Mouse (Mus musculus) CH12.LX (cell line): Measurements from ENCODE around the gene Best1. TPM values are rescaled to one million over a fixed set of nuclear protein-coding genes. Genes with fewer than 3 reads are reported as not detected.
A peak's percentile ranks its signal among the peaks of the same experiment; 100 is the strongest.

Experiments
- DNase-seq: peaks from one replicate; pipeline ENCODE4 v3.0.0-alpha.2; 2013; ENCODE audit errors: extremely low read depth
- H3K27ac ChIP-seq: 2 replicates; pipeline ENCODE4 v1.5.1; 2012; ENCODE audit warnings: low read depth, mild to moderate bottlenecking, control low read depth, moderate library complexity; ENCODE audit not compliant: insufficient read depth
- H3K27me3 ChIP-seq: replicated peaks from 2 replicates; pipeline ENCODE3; 2012; ENCODE audit warnings: inconsistent platforms
- H3K36me3 ChIP-seq, 2 experiments: replicated peaks in 1 of 2; 2 replicates each; pipeline versions ENCODE3 to v1.6.1; 2012; ENCODE audit warnings: inconsistent platforms in 1 of 2, low read length in 1 of 2, mild to moderate bottlenecking in 1 of 2, mixed read lengths in 1 of 2, moderate library complexity in 1 of 2; ENCODE audit not compliant: control insufficient read depth in 1 of 2, insufficient read depth in 1 of 2
- H3K4me1 ChIP-seq, 2 experiments: 2 replicates each; pipeline ENCODE4 v1.6.1; 2012; ENCODE audit warnings: inconsistent platforms in 1 of 2, moderate library complexity in 1 of 2; ENCODE audit not compliant: insufficient read depth in 2 of 2, control insufficient read depth in 1 of 2
- H3K4me2 ChIP-seq: 2 replicates; pipeline ENCODE4 v1.6.1; 2012; ENCODE audit warnings: low read depth, mild to moderate bottlenecking, control low read depth; ENCODE audit not compliant: poor library complexity, insufficient read depth, severe bottlenecking
- H3K4me3 ChIP-seq, 3 experiments: fragments of 150-350 bp in 1 of 3; sonication (generic) in 1 of 3; replicated peaks in 1 of 3; 2 replicates each; pipeline versions ENCODE3 to v1.5.1; 2011 to 2012; ENCODE audit warnings: low read depth in 2 of 3, low read length in 2 of 3, mild to moderate bottlenecking in 2 of 3, moderate library complexity in 2 of 3, control low read depth in 1 of 3, improper control_type of control experiment in 1 of 3, inconsistent platforms in 1 of 3, mixed read lengths in 1 of 3; ENCODE audit not compliant: poor library complexity in 1 of 3
- H3K79me2 ChIP-seq: replicated peaks from 2 replicates; pipeline ENCODE4 v1.6.1; 2012; ENCODE audit warnings: mild to moderate bottlenecking, moderate library complexity; ENCODE audit not compliant: control insufficient read depth, poor library complexity, insufficient read depth, severe bottlenecking; ENCODE audit errors: extremely low read depth
- H3K9ac ChIP-seq: 2 replicates; pipeline ENCODE4 v1.6.1; 2012; ENCODE audit warnings: low read depth, mild to moderate bottlenecking, control low read depth, moderate library complexity; ENCODE audit not compliant: insufficient read depth
- H3K9me3 ChIP-seq: replicated peaks from 2 replicates; pipeline ENCODE3; 2012; ENCODE audit warnings: low read length, inconsistent platforms, mixed read lengths
- BHLHE40 ChIP-seq: IDR thresholded peaks from 2 replicates; pipeline ENCODE4 v1.6.1; 2011; ENCODE audit warnings: mild to moderate bottlenecking, low read depth, low read length, improper control_type of control experiment
- CHD1 ChIP-seq: IDR thresholded peaks from 2 replicates; pipeline ENCODE4 v1.6.1; 2012; ENCODE audit warnings: low read depth, low read length, improper control_type of control experiment, inconsistent platforms
- CHD2 ChIP-seq: IDR thresholded peaks from 2 replicates; pipeline ENCODE4 v1.6.1; 2011; ENCODE audit warnings: low read length, improper control_type of control experiment
- CTCF ChIP-seq, 2 experiments: IDR thresholded peaks in 1 of 2; conservative IDR thresholded peaks in 1 of 2; 2 replicates each; pipeline ENCODE4 v1.5.1; 2011 to 2012; ENCODE audit warnings: low read depth in 2 of 2, low read length in 2 of 2, improper control_type of control experiment in 1 of 2, inconsistent platforms in 1 of 2, mild to moderate bottlenecking in 1 of 2, moderate library complexity in 1 of 2
- E2F4 ChIP-seq: IDR thresholded peaks from 2 replicates; pipeline ENCODE4 v1.6.1; 2011; ENCODE audit warnings: low read depth, low read length, improper control_type of control experiment; ENCODE audit not compliant: insufficient replicate concordance
- IRF4 ChIP-seq: IDR thresholded peaks from 2 replicates; pipeline ENCODE4 v1.6.1; 2014; ENCODE audit warnings: low read depth, mild to moderate bottlenecking, inconsistent platforms, low read length, improper control_type of control experiment
- JUN ChIP-seq: IDR thresholded peaks from 2 replicates; pipeline ENCODE4 v1.6.1; 2011; ENCODE audit warnings: low read depth, mild to moderate bottlenecking, low read length, improper control_type of control experiment, moderate library complexity; ENCODE audit not compliant: insufficient read depth
- MYC ChIP-seq: IDR thresholded peaks from 2 replicates; pipeline ENCODE4 v1.6.1; 2011; ENCODE audit warnings: low read depth, mild to moderate bottlenecking, improper control_type of control experiment, low read length
- PAX5 ChIP-seq: IDR thresholded peaks from 2 replicates; pipeline ENCODE4 v1.6.1; 2012; ENCODE audit warnings: low read length, inconsistent platforms, mixed read lengths
- POLR2A ChIP-seq: IDR thresholded peaks from 2 replicates; pipeline ENCODE4 v1.6.1; 2011; ENCODE audit warnings: low read depth, mild to moderate bottlenecking, improper control_type of control experiment, low read length
- RAD21 ChIP-seq: IDR thresholded peaks from 2 replicates; pipeline ENCODE4 v1.6.1; 2011; ENCODE audit warnings: low read depth, mild to moderate bottlenecking, low read length, improper control_type of control experiment, moderate library complexity
- SMC3 ChIP-seq: IDR thresholded peaks from 2 replicates; pipeline ENCODE4 v1.6.1; 2011; ENCODE audit warnings: low read depth, low read length, improper control_type of control experiment
- TBP ChIP-seq: conservative IDR thresholded peaks from 2 replicates; pipeline ENCODE4 v1.6.1; 2011; ENCODE audit warnings: low read depth, low read length, improper control_type of control experiment
- TCF12 ChIP-seq: IDR thresholded peaks from 2 replicates; pipeline ENCODE4 v1.6.1; 2014; ENCODE audit warnings: low read depth, mild to moderate bottlenecking, inconsistent platforms, low read length, improper control_type of control experiment
- UBTF ChIP-seq: IDR thresholded peaks from 2 replicates; pipeline ENCODE4 v1.6.1; 2012; ENCODE audit warnings: low read depth, mild to moderate bottlenecking, inconsistent platforms, low read length, improper control_type of control experiment, moderate library complexity
- USF1 ChIP-seq: IDR thresholded peaks from 2 replicates; pipeline ENCODE4 v1.6.1; 2014; ENCODE audit warnings: low read depth, mild to moderate bottlenecking, inconsistent platforms, low read length, improper control_type of control experiment
- ZC3H11A ChIP-seq: IDR thresholded peaks from 2 replicates; pipeline ENCODE4 v1.6.1; 2012; ENCODE audit warnings: low read depth, mild to moderate bottlenecking, inconsistent platforms, low read length, improper control_type of control experiment
- dilution Hi-C: fragments of 300-500 bp; cut with MboI; formaldehyde crosslinking; loops from 2 replicates; pipeline ENCODE4 v1.14.3; 2020; ENCODE audit warnings: low sequenced_read_pairs; ENCODE audit not compliant: extremely low pct_unique_long_range_greater_than_20kb, extremely low pct_ligation_motif_present
- in situ Hi-C: fragments of 300-500 bp; cut with MboI; formaldehyde crosslinking; loops from 3 replicates; pipeline ENCODE4 v1.14.3; 2019; ENCODE audit warnings: low sequenced_read_pairs, low pct_ligation_motif_present, low pct_unique_long_range_greater_than_20kb, mixed read lengths
- polyA plus RNA-seq: library from polyadenylated mRNA; unstranded; fragments of >175 nt; gene quantifications from 2 replicates; pipeline ENCODE4 v1.2.1, GENCODE M21; 2012; ENCODE audit warnings: low read depth; ENCODE audit not compliant: insufficient read length
- total RNA-seq, 2 experiments: library from RNA; depleted of rRNA; stranded (reverse); fragments of 300-350 nt in 1 of 2; fragments of >200 nt in 1 of 2; gene quantifications; 2 replicates each; pipeline ENCODE4 v1.2.3; 2012 to 2014

The Best1 gene
- total and polyA plus RNA-seq, 3 experiments, result 0.13 TPM; not detected in 2

DNA sequence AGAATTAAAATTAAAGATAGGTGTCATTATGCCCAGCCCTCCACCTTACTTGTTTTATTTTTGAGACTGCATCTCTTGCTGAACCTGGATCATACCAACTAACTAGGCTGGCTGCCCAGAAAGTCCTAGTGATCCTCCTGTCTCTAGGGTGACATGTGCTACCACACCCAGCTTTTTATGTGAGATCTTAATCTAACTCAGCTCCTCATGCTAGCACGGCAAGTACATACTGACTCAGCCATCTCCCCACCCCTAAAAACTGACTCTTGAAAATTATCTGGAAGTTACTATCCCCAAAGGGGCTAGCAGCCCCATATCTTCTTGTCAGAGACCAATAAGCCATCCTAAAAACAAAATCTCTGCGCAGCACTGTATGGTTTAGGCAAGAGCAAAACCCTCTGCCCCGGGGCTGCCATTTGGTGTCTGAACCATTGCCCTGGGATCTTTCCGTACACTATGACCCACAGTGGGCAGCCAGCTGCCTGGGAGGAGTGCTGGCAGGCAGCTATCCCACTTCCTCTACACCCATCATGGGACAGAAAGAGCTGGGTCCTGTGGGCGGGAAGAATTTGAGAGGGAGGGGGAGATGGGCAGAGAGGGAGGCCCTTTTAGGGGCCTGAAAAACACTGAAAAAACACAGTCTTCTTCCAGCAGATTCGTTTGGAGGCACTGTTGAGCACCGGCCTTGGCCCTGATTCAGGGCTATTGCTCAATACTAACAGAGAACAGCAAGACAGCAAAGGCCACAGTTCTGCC lies 47.2 kb downstream of the Best1 start:
- Histone ChIP-seq H3K36me3 (no peaks in the 10 kb centered on the region), H3K27ac (peak overlapping the region; percentile 40; the same call in 1 of the 2 replicates), H3K79me2 (no peaks in the 10 kb centered on the region), H3K9me3 (peaks cover 17% of the 10 kb centered on the region), H3K4me2 (peak overlapping the region; percentile 23; the same call in 1 of the 2 replicates), H3K4me1 (peaks cover 8 to 54% of the 10 kb centered on the region in 2 experiments; a peak in 3 of 4 replicates), H3K4me3 (peak overlapping the region in 1 of 3 experiments; percentile 38), H3K9ac (peak overlapping the region; percentile 40), H3K27me3 (no peaks in the 10 kb centered on the region)
- no peak for DNase-seq
- dilution Hi-C loops (no loop called here), in situ Hi-C loops (no loop called here)
- TF ChIP-seq POLR2A, result 0 out of 2 replicates have a peak, but pooled peaks have one; percentile 18
- 0 out of 4 replicates have a peak, but pooled peaks of 1 of the 2 experiments have one; percentile 3 for TF ChIP-seq CTCF (conservative IDR thresholded peaks at IDR 0.05 in 1 of 2, IDR thresholded peaks at IDR 0.05 in 1 of 2; ENCODE audit: low read depth in 2 of 2, low read length in 2 of 2)
- no peak for TF ChIP-seq JUN
- no peak for TF ChIP-seq UBTF
- TF ChIP-seq, all 38 proteins: peak for 2

DNA sequence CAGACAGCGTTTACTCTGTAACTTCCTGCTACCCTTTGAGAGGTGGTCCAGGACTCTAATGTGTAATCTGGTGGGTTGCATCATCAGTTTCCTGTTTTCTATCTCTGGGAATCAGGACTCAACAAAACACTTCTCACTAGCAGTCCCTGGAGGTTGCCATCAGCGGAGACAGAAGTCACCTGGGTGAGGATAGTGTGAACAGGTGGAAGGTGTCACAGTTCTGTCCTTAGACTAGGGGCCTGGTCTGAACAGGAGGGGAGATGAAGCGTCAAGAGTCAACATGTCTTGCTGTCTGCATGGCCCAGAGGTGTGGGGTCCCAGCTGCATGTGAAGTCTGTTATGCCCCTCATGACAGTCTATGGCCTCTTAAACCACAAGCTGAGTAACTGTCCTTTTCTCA lies 48.5 kb downstream of the Best1 start:
- no peak overlapping the region for H3K4me3 ChIP-seq
- H3K27me3 ChIP-seq, result no peaks in the 10 kb centered on the region
- H3K4me2 ChIP-seq, result no peak overlapping the region
- in situ Hi-C loops (no loop called here), dilution Hi-C loops (no loop called here)
- no peak overlapping the region for H3K9ac ChIP-seq
- H3K36me3 ChIP-seq, result no peaks in the 10 kb centered on the region
- peaks cover 17% of the 10 kb centered on the region for H3K9me3 ChIP-seq
- H3K4me1 ChIP-seq, result peaks cover 8 to 51% of the 10 kb centered on the region in 2 experiments; a peak in 3 of 4 replicates
- TF ChIP-seq MYC (no peak), TCF12 (no peak), BHLHE40 (no peak), TBP (no peak), SMC3 (no peak), ZC3H11A (no peak), CHD2 (no peak), CHD1 (no peak), POLR2A (no peak), USF1 (no peak), UBTF (no peak), E2F4 (no peak), PAX5 (no peak), IRF4 (no peak), RAD21 (no peak)
- H3K27ac ChIP-seq, result no peak overlapping the region
- no peak for DNase-seq
- H3K79me2 ChIP-seq, result no peaks in the 10 kb centered on the region
